Mouse (Mus musculus) lung, postnatal 0 days (tissue): ENCODE results near the gene Gm4553. TPM values are rescaled to one million over a fixed set of nuclear protein-coding genes. Genes with fewer than 3 reads are reported as not detected.
A peak's percentile ranks its signal among the peaks of the same experiment; 100 is the strongest.
"Not testable (repeated sequence)": the region's sequence is repeated elsewhere in the genome, so short reads cannot be mapped to it uniquely, and the experiment has no call there.

Experiments used
- ATAC-seq: fragments of 200-750 bp; cut with Nextera tagmentation; 2 replicates; pipeline ENCODE4 v1.8.0; 2017; ENCODE audit warnings: moderate library complexity
- DNase-seq: peaks from one replicate; pipeline ENCODE4 v3.0.0-alpha.2; 2016; ENCODE audit warnings: low spot score
- H3K27ac ChIP-seq: fragments of 300-500 bp; sonication (generic); 2 replicates; pipeline ENCODE4 v1.5.1; 2014; ENCODE audit warnings: antibody characterized with exemption, mild to moderate bottlenecking, low read length, mixed read lengths
- H3K27me3 ChIP-seq: fragments of 300-500 bp; sonication (generic); replicated peaks from 2 replicates; pipeline ENCODE4 v1.6.1; 2014; ENCODE audit warnings: low read length, mixed read lengths; ENCODE audit not compliant: insufficient read depth
- H3K36me3 ChIP-seq: fragments of 300-500 bp; sonication (generic); 2 replicates; pipeline ENCODE4 v1.6.1; 2014; ENCODE audit warnings: low read length, mixed read lengths; ENCODE audit not compliant: insufficient read depth
- H3K4me1 ChIP-seq: fragments of 300-500 bp; sonication (generic); 2 replicates; pipeline ENCODE4 v1.6.1; 2014; ENCODE audit warnings: antibody characterized with exemption, low read depth, low read length, mixed read lengths; ENCODE audit not compliant: insufficient read depth
- H3K4me2 ChIP-seq: fragments of 300-500 bp; sonication (generic); replicated peaks from 2 replicates; pipeline ENCODE4 v1.6.1; 2014; ENCODE audit warnings: low read depth, mild to moderate bottlenecking, low read length, moderate library complexity, mixed read lengths
- H3K4me3 ChIP-seq: fragments of 300-500 bp; sonication (generic); 2 replicates; pipeline ENCODE4 v1.5.1; 2014; ENCODE audit warnings: low read depth, low read length
- H3K9ac ChIP-seq: fragments of 300-500 bp; sonication (generic); replicated peaks from 2 replicates; pipeline ENCODE4 v1.6.1; 2014; ENCODE audit warnings: low read depth, mild to moderate bottlenecking
- H3K9me3 ChIP-seq: fragments of 300-500 bp; sonication (generic); 2 replicates; pipeline ENCODE4 v1.6.1; 2016; ENCODE audit warnings: low read length, mixed read lengths
- CTCF ChIP-seq: IDR thresholded peaks from 2 replicates; pipeline ENCODE4 v1.5.1; 2016; ENCODE audit warnings: antibody characterized with exemption, mild to moderate bottlenecking
- EP300 ChIP-seq: IDR thresholded peaks from 2 replicates; pipeline ENCODE4 v1.6.1; 2016; ENCODE audit warnings: antibody characterized with exemption, mild to moderate bottlenecking, control low read depth
- WGBS: fragments of 180-500 bp; shearing (Covaris S2); extraction: QIAGEN DNeasy Blood & Tissue Kit; methylation state at CpG from one replicate; pipeline ENCODE4 v1.1.7; 2014; 5-methylcytosine and 5-hydroxymethylcytosine counted together
- polyA plus RNA-seq: library from polyadenylated mRNA; unstranded; fragments of >200 nt; fragmentation: Nextera tagmentation; extraction: Ambion mirVana; gene quantifications from 2 replicates; pipeline ENCODE4 v1.2.1, GENCODE M21; 2015

Gm4553 gene
- polyA plus RNA-seq, 1 experiment from 2014 or later: not detected

DNA sequence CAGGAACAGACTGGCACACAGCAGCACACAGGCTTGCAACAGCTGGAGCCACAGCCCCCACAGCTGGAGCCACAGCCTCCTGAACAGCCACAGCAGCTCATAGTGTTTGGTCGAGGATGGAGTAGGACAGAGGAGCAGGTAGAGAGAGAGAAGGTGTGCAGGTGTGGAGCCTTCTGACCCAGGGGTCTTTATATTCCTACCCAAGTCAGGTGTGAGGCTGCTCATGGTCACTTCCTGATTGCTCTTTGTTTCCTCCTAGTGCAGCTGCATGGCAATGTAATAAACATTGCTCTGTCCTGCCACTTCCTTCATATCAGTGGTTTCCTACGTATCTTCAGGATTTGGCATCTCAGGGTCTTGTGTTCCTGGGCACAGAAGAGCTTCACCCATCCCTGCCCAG, 24.8 kb upstream of the Gm4553 start, which contains the start of gene Gm10153:
Gene Gm10153, minus strand, starts transcription at position 101 of the 400 bp plus-strand sequence.
- ATAC-seq: no peak
- Histone ChIP-seq H3K27me3 (no peaks in the 10 kb centered on the region), H3K27ac (no peak within 1 kb of the TSS), H3K36me3 (no peaks in the 10 kb centered on the region), H3K9ac (no peak within 1 kb of the TSS), H3K4me1 (no peaks in the 10 kb centered on the region), H3K4me2 (no peak within 1 kb of the TSS), H3K4me3 (no peak within 1 kb of the TSS), H3K9me3 (no peaks in the 10 kb centered on the region)
- DNase-seq: no peak
- TF ChIP-seq CTCF (no peak), EP300 (no peak)
- 12% methylated on average over 2 of the region's 2 CpGs for WGBS

DNA sequence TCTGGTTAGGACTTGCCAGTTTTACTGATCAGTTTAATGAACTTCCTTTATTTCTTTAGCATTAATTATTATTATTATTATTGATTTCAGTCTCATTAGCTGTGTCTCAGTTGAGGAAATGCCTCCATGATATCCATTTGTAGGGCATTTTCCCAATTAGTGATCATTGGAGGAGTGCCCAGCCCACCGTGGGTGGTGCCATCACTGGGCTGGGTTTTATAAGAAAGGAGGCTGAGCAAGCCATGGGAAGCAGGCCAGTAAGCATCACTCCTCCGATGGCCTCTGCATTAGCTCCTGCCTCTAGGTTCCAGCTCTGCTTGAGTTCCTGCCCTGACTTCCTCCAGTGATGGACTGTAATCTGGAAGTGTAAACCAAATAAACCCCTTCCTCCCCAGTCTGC, 22.6 kb upstream of the Gm4553 start:
- Histone ChIP-seq H3K4me2 (no peak overlapping the region), H3K4me1 (no peaks in the 10 kb centered on the region), H3K9me3 (no peaks in the 10 kb centered on the region), H3K27me3 (no peaks in the 10 kb centered on the region), H3K27ac (no peak overlapping the region), H3K4me3 (no peak overlapping the region), H3K36me3 (no peaks in the 10 kb centered on the region), H3K9ac (no peak overlapping the region)
- 55% methylated on average over 2 of the region's 2 CpGs for WGBS
- TF ChIP-seq EP300 (no peak), CTCF (no peak)
- ATAC-seq: no peak
- DNase-seq: no peak

DNA sequence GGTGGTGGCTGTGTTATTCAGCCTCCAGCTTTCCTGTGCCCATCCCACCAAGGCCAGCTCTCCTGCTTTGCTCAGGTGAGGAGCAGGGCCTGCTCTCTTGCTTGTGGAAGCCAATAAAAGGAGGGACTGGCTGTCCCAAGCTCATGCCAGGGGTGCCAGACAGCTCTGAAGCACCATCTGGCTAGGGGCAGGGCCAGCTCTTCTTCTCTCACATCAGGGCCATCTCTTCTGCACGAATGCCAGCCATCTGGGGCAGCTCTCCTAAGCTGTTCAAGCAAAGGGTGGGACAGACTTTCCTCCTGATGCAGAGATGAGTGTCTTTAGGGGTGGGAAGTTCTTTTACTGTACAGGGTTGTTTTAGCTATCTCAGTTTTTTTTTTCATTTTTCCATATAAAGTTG, 15.5 kb upstream of the Gm4553 start:
- Histone ChIP-seq H3K9ac (no peak overlapping the region), H3K27ac (no peak overlapping the region), H3K4me2 (no peak overlapping the region), H3K4me3 (no peak overlapping the region), H3K27me3 (no peaks in the 10 kb centered on the region), H3K9me3 (no peaks in the 10 kb centered on the region), H3K36me3 (no peaks in the 10 kb centered on the region), H3K4me1 (no peaks in the 10 kb centered on the region)
- no peak for ATAC-seq
- 19% methylated on average over 1 of the region's 1 CpGs for WGBS
- DNase-seq: no peak
- TF ChIP-seq EP300 (no peak), CTCF (no peak)

DNA sequence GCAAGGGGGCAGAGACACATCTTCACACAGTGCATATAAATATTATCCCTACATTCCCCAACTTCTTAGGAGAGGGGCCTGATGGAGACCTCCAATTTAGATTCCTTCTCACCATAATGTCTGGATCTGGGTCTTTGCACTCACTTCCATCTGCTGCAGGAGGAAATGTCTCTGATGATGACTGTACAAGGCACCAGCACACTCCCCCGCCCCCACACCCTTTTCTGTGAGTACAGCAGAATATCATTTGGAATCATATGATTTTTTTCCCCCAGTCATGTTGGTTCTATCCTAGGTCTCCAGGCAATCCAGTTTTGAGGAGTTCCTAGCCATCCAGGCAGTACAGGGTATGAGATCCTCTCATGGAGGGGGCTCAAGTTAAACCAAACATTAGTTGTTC, 13.1 kb upstream of the Gm4553 start:
- Histone ChIP-seq H3K4me1 (no peaks in the 10 kb centered on the region), H3K9ac (no peak overlapping the region), H3K4me2 (no peak overlapping the region), H3K4me3 (no peak overlapping the region), H3K27me3 (no peaks in the 10 kb centered on the region), H3K9me3 (no peaks in the 10 kb centered on the region), H3K27ac (no peak overlapping the region), H3K36me3 (no peaks in the 10 kb centered on the region)
- DNase-seq: no peak
- ATAC-seq: no peak
- WGBS: 69% methylated on average over 1 of the region's 1 CpGs
- TF ChIP-seq CTCF (no peak), EP300 (no peak)

DNA sequence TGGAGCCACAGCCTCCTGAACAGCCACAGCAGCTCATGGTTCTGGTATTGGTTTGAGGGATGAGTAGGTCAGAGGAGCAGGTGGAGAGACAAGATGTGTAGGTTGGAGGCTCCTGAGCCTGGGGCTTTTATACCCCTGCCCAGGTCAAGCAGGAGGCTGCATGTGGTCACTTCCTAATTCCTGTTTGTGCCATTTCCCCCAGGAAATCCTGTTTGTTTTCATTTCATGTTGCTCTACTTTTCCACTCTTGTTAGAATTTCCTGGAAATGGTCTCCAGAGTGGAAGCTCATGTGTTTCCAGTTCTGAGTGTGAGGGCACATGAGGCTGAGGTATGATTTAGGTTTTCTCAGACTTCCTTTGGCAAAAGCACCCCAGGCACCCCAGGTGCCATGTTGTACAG, 10.4 kb upstream of the Gm4553 start, which contains the start of gene Krtap5-2:
Gene Krtap5-2, minus strand, starts transcription at position 101 of the 400 bp plus-strand sequence.
- H3K9me3 ChIP-seq, H3K27ac ChIP-seq, H3K4me2 ChIP-seq, ATAC-seq, H3K4me1 ChIP-seq, H3K27me3 ChIP-seq, DNase-seq, H3K36me3 ChIP-seq, H3K9ac ChIP-seq, H3K4me3 ChIP-seq: not testable (repeated sequence)

DNA sequence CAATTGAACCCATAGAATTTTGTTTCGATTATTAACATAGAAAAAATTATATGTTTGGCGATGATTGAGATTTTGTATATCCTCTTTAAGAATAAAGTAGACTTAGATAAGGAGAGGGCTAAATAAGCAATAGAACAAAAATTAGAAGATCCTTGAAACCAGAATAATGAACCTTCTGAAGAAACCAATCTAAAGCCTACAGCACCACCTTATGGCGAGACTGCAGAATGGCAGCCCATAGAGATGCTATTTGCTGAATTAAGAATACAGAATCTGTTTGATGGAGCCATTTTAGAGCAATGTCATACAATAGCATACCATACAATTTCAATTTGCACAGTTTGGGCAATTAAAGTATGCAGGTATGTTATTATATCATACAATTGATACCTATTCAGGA, 4.3 kb upstream of the Gm4553 start:
- Histone ChIP-seq H3K9ac (no peak overlapping the region), H3K4me1 (no peaks in the 10 kb centered on the region), H3K27ac (no peak overlapping the region), H3K9me3 (no peaks in the 10 kb centered on the region), H3K27me3 (no peaks in the 10 kb centered on the region), H3K36me3 (no peaks in the 10 kb centered on the region), H3K4me2 (no peak overlapping the region), H3K4me3 (no peak overlapping the region)
- DNase-seq (peak; percentile 12), ATAC-seq (no peak)
- WGBS: 46% methylated on average over 3 of the region's 3 CpGs
- TF ChIP-seq CTCF: peak; percentile 71
- no peak for TF ChIP-seq EP300

DNA sequence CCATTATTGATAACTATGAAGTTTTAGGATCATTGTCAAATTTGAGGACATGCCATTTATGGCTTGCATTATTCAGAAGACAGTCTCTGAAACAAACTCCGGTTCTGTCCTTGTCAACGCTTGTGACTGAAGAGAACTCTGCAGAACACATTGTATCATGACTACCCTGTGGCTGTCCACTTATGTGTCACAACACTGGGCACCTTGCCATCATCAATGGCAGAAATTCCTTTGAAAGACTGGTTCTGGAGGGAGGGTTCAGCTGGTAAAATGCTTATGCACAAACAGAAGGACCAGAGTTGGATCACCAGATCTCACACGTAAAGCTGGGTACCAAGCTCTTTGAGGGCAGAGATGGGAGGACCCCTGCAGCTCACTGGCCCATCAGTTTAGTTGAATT, 6.2 kb downstream of the Gm4553 start:
- no peak overlapping the region for H3K4me2 ChIP-seq
- DNase-seq (no peak), ATAC-seq (no peak)
- H3K36me3 ChIP-seq: no peaks in the 10 kb centered on the region
- no peak overlapping the region for H3K27ac ChIP-seq
- no peak overlapping the region for H3K9ac ChIP-seq
- TF ChIP-seq CTCF: no peak
- no peak for TF ChIP-seq EP300
- WGBS: 94% methylated on average over 3 of the region's 3 CpGs
- no peaks in the 10 kb centered on the region for H3K27me3 ChIP-seq
- no peak overlapping the region for H3K4me3 ChIP-seq
- H3K9me3 ChIP-seq: no peaks in the 10 kb centered on the region
- no peaks in the 10 kb centered on the region for H3K4me1 ChIP-seq

DNA sequence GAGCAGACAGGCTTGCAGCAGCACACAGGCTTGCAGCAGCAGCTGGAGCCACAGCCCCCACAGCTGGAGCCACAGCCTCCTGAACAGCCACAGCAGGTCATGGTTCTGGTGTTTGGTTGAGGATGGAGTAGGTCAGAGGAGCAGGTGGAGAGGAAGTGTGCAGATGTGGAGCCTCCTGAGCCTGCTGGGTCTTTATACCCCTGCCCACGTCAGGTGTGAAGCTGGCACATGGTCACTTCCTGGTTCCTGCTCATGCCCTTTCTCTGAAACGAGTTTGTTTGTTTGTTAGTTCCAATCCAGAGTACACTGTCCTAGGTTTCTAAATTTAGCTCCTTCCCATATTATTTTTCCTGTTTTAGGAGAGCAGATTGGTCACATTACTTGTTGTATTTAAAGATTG, 8.5 kb downstream of the Gm4553 start, which contains the start of gene Gm29735:
Gene Gm29735, minus strand, starts transcription at position 101 of the 400 bp plus-strand sequence.
- 27% methylated on average over 2 of the region's 2 CpGs for WGBS
- H3K27ac ChIP-seq, H3K9ac ChIP-seq, H3K9me3 ChIP-seq, DNase-seq, H3K36me3 ChIP-seq, H3K4me3 ChIP-seq, H3K27me3 ChIP-seq, H3K4me1 ChIP-seq, ATAC-seq, H3K4me2 ChIP-seq: not testable (repeated sequence)
